Mouse (Mus musculus): Measurements from ENCODE around the gene B9d1. TPM values are rescaled to one million over a fixed set of nuclear protein-coding genes. Genes with fewer than 3 reads are reported as not detected.

The B9d1 gene
- polyA plus RNA-seq, 1 experiment: 7.5 TPM

DNA sequence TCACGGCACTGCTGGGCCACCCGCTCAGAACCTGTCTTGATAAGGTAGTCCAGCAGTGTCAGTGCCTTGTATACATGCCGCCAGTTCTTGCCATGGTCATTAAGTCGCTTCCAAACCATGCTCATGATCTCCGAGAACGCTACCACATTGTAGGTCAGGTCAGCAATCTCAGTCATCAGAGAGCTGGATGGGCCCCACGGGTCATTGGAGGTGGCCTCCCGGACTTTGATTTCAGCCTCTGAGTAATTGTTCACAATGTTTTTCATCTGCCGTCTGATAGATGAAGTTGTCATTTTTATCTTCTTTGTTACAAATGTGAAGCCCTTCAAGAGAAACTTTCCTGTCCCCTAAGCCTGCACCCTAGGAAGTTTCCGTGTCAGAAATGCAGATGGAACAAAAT, 41.5 kb downstream of the B9d1 start:
- Histone ChIP-seq H3K27ac (replicated peaks; ENCODE audit: low read depth, low read length) (no peak overlapping the region), H3K4me3 (ENCODE audit: insufficient read depth, low read depth, low read length) (no peak overlapping the region), H3K4me1 (ENCODE audit: control insufficient read depth, insufficient read depth, insufficient read length, low read length) (peaks cover 25% of the 10 kb centered on the region)

DNA sequence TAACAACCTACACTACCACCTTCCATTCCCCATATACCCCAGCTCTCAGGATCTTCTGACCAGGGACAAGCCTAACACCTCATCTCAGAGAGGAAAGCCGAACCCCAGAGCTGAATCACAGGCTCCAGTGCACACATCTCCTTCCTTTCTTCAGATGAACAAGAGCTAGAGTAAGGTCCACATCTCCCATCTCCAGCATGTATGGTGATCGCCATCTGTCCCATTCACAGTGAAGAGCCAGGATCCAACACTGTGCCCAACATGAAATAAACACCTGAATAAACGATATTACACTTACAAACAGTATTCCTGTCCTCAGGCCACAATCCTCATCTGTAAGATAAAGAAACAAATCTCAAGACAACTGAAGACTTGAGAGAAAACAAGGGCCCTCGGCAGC, 42.8 kb downstream of the B9d1 start:
- Histone ChIP-seq H3K27ac (replicated peaks; ENCODE audit: low read depth, low read length) (no peak overlapping the region), H3K4me1 (ENCODE audit: control insufficient read depth, insufficient read depth, insufficient read length, low read length) (peaks cover 17% of the 10 kb centered on the region), H3K4me3 (ENCODE audit: insufficient read depth, low read depth, low read length) (no peak overlapping the region)

DNA sequence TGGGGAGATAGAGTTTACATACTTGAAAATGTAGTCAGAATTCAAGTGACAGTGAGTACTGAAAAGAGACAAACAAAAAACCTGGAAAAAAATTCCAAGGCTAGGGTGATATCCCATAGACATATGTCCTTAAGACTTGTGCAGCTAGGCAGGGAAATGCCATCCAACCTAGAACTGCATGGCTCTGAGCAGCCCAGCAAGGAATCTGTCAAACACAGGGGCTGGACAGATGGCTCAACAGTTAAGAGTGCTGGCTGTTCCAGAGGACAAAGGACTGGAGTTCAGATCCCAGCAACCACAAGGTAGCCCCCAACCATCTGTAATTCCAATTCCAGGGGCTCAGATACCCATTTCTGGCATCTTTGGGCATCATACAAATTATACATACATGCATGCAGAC, 45.7 kb downstream of the B9d1 start:
- Histone ChIP-seq H3K27ac (replicated peaks; ENCODE audit: low read depth, low read length) (no peak overlapping the region), H3K4me3 (ENCODE audit: insufficient read depth, low read depth, low read length) (no peak overlapping the region), H3K4me1 (ENCODE audit: control insufficient read depth, insufficient read depth, insufficient read length, low read length) (peaks cover 24% of the 10 kb centered on the region)

DNA sequence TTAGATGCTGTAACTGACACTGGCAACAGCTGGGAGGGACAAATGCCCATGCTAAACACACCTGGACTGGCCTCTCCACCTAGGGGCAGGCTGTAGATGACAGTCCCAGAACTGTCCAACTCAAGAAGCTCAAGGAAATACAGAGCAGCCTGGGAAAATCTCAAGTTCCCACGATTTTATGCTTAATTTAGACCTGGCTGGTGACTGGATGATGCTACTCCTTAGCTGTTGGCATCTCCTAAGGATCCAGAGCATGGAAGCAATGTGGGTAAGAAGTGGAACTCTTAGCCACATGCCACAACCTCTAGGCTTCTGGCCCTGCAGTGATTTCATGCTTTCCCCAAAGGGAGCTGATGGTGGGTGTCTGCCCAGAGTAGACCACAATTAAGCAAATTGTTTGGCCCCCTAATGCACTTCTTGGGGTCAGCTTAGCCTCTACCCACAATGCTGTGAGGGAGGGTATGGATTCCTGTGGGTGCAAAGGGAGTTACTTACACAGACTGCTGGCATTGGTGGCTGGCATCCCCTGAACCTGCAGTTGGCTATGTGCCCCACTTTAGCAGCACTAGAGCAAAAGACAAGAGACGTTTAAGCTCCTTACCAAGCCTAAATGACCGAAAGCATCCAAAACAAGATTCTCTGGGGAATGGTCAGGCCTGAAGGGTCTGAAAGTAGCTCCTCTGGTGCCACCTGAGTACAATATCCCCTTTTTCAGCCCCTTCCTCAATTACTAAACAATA, 48.2 kb downstream of the B9d1 start:
- Histone ChIP-seq H3K4me1 (ENCODE audit: control insufficient read depth, insufficient read depth, insufficient read length, low read length) (peaks cover 23% of the 10 kb centered on the region; the same call in 1 of the 2 replicates), H3K27ac (replicated peaks; ENCODE audit: low read depth, low read length) (0 out of 2 replicates have a peak overlapping the region, but pooled peaks have one; percentile 13), H3K4me3 (ENCODE audit: insufficient read depth, low read depth, low read length) (no peak overlapping the region)

DNA sequence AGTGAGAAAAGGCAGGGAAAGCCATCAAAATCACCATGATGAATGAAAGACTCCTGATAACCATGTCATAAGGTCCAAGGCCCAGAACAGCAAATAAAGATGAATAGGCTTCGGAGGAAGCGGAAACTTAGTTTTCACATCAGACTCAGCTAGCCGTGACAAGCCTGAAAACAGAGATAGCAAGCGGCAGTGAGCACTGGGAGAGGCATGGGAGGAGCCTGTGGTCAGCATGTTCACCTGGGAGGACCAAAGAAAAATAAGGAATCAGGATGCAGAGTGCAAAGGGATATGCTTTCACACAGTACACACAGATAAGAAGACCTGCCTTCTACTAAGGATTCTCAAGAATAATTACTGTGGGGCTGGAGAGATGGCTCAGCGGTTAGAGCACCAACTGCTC, 54.6 kb downstream of the B9d1 start:
- Histone ChIP-seq H3K27ac (replicated peaks; ENCODE audit: low read depth, low read length) (0 out of 2 replicates have a peak overlapping the region, but pooled peaks have one; percentile 28), H3K4me3 (ENCODE audit: insufficient read depth, low read depth, low read length) (no peak overlapping the region), H3K4me1 (ENCODE audit: control insufficient read depth, insufficient read depth, insufficient read length, low read length) (peaks cover 47% of the 10 kb centered on the region)

DNA sequence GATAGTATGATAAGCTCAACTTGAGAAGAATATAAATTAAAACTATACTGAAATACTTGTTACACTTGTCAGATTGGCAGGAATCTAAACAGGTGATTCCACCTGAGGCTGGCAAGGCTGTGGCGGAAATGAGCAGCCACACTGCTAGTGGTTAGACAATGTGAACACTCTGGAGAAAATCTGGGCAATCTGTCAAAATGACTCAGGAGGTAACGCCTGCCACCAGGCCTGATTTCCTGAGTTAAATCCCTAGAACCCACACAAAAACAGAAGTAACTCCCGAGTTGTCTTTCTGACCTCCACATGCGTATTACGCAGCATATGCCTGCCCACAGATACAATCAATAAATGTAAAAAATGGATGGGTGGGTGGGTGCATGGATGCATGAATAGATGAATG, 57.5 kb downstream of the B9d1 start:
- Histone ChIP-seq H3K27ac (replicated peaks; ENCODE audit: low read depth, low read length) (peak overlapping the region; percentile 34), H3K4me3 (ENCODE audit: insufficient read depth, low read depth, low read length) (no peak overlapping the region), H3K4me1 (ENCODE audit: control insufficient read depth, insufficient read depth, insufficient read length, low read length) (peaks cover 67% of the 10 kb centered on the region)

Other genes with a start within 250 kb of the B9d1 start
- 25.9 and 29.9 TPM in 2 replicates for gene Aldh3a2, start 237.7 kb upstream of the B9d1 start, polyA plus RNA-seq (2012; ENCODE audit: insufficient read depth, insufficient read length, missing spikeins)
- not detected in 2 replicates for gene Slc47a2, start 162.3 kb upstream of the B9d1 start, polyA plus RNA-seq (2012; ENCODE audit: insufficient read depth, insufficient read length, missing spikeins)
- 1.1 and 1.7 TPM in 2 replicates for gene Slc47a1, start 126.8 kb upstream of the B9d1 start, polyA plus RNA-seq (2012; ENCODE audit: insufficient read depth, insufficient read length, missing spikeins)
- not detected in 2 replicates for gene Rnf112, start 51.0 kb upstream of the B9d1 start, polyA plus RNA-seq (2012; ENCODE audit: insufficient read depth, insufficient read length, missing spikeins)
- 1.8 and 2.0 TPM in 2 replicates for gene Mfap4, start 19.7 kb upstream of the B9d1 start, polyA plus RNA-seq (2012; ENCODE audit: insufficient read depth, insufficient read length, missing spikeins)
- gene Mapk7, start 10.7 kb upstream of the B9d1 start, polyA plus RNA-seq (2012; ENCODE audit: insufficient read depth, insufficient read length, missing spikeins): 3.0 and 3.7 TPM in 2 replicates
- 20.2 and 29.1 TPM in 2 replicates for gene Epn2, start 74.5 kb downstream of the B9d1 start, polyA plus RNA-seq (2012; ENCODE audit: insufficient read depth, insufficient read length, missing spikeins)
- 5.8 and 8.6 TPM in 2 replicates for gene Grap, start 148.1 kb downstream of the B9d1 start, polyA plus RNA-seq (2012; ENCODE audit: insufficient read depth, insufficient read length, missing spikeins)
- 0.63 and 1.1 TPM in 2 replicates for gene Fam83g, start 178.9 kb downstream of the B9d1 start, polyA plus RNA-seq (2012; ENCODE audit: insufficient read depth, insufficient read length, missing spikeins)
- gene Slc5a10, start 215.7 kb downstream of the B9d1 start, polyA plus RNA-seq (2012; ENCODE audit: insufficient read depth, insufficient read length, missing spikeins): not detected in 2 replicates

Data from brown adipose tissue, adult 24 weeks (tissue).